Mouse (Mus musculus): ENCODE results near the gene Prnd. TPM values are rescaled to one million over a fixed set of nuclear protein-coding genes. Genes with fewer than 3 reads are reported as not detected.

Gene Prnd
- polyA plus RNA-seq, 1 experiment: 14.4 TPM

DNA sequence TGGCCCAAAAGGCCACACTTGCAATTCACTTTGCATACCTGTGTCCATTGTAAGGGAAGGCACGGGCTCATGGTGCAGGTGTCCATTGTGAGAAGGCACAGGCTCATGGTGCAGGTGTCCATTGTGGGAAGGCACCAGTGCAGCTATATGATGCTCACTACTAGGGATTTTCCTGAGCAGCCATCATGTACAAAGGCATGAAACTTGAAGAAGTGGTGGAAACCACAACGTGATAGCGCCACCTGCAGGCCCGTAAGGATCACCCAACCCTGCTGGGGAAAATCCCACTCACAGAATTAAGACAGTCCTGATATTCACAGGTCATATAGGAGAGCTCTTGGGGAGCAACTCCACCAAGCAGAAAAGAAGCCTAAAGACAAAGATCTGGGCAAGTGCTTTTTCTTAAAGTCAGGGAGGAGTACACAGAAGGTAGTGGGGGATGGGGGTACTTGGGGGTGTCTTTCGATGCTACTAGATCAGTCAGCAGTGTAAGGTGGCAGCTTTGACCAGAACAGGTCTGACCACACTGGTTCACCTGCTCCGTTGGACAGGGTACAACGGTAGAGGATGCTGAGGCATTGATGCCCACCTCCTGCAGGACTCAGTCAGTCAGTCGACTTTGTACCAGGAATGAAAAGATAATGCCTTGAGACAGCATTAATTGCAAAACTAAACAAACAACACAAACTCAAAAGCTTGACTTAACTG is 11.1 kb upstream of the Prnd start:
- no peak for DNase-seq (ENCODE audit: low read depth)

DNA sequence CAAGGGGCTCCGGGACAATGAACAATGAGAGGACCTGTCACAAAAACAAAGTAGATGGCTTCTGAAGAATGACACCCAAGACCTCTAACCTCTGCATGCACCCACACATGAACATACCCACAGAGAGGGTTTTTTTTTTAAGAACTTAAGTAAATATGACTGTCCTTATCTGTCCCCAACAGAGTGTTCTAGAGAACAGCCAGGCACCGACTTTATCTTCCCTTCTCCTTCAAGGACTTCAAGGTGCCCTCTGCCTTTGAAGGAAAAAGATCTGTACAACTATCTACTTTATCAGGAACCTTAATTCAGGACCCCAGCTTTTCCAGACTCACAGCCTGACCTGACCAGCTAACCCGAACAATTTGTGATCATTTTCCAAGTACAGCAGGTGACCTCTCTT is 10.2 kb upstream of the Prnd start:
- DNase-seq (ENCODE audit: low read depth): no peak

DNA sequence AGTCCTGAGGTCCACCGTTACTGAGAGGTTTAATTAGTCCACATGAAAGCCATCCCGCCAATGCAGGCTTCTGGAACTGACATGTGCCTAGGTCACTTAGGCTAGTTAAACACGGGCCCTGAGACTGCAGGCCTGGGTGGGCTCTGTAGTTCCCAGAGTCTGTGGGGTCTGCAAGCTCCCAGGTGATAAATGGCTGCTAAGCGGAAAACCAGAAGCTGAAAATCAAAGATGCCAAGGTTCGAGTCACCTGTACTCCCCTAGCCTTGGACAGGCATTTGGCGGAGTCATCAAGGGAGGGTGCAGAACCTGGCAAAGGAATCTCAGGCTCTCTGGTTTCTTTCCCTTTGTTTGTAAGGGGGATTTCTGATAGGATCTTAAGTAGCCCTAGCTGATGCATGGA is 9.2 kb upstream of the Prnd start:
- DNase-seq (ENCODE audit: low read depth): no peak

DNA sequence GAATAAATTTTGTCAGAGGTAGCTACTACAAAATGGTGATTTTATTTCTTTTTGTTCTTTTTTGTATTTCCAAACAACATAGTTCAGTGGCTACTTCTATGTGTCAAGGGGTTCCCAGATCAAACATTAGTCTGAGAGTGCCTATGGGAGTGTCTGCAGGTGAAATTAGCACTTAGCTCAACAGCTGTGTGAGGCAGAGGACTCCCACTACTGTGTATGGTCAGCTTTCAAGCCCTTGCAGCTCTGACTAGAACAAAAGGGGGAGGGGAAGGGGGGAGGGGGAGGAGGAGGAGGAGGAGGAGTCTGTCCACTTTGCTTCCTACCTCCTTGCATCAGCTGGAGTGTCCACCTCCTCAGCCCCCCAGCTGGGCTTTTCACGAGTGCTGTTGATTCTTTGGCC is 6.3 kb upstream of the Prnd start:
- no peak for DNase-seq (ENCODE audit: low read depth)

DNA sequence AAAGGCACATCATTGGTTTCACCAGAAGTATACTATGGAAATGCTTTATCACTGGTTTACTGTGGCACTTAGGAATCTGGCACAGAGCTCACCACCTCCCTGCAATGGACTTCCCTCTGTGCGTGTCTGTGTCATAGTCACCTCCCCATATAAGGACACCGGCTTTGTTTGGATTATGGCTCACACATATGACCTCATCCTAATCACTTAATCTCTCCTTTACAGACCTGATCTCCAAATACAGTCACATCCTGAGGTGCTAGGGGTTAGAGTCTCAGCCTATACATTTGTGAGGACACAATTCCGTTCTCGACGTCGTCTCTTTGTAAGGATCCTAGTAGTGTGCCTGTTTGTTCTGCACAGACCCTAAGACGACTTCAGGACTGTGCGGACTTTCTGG is 5.4 kb upstream of the Prnd start:
- DNase-seq (ENCODE audit: low read depth): peak; percentile 46

DNA sequence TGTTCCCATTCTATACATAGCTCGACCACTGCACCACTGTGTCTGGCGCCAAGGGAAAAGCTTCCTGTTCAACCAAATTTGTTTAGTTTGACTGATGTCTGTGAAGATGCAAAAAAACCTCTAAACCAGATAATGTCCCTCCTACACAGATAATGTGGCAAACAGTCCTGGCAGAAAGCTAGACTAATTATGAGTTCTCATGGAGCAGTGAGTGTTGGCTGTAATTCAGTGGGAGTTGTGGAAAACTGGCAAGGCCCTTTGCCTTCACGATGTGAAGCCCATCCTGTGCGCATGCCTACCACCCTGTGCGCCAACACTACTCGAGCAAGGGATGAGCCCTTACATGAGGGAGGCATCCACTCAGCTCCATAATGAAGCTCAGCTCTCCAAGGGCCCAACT is 4.9 kb upstream of the Prnd start:
- no peak for DNase-seq (ENCODE audit: low read depth)

DNA sequence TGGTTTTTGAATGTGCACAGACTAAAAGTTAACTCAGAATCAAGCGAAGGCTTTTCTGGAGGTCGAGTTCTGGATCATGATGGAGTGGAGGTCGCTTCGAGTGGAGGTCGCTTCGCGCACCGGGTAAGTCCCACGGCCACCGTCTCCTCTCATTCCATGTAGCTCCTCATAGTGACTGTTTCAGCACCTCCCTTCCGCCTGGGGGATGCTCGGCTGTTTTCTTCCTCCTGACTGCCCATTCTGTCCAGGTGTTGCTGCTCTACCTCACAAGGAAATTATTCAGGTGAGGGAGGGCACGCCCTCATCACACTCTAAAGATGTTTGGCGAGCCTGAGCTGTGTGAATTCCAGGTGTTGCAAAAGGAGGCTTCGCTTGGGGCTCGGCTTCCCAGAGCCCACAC is 4.3 kb upstream of the Prnd start:
- no peak for DNase-seq (ENCODE audit: low read depth)

DNA sequence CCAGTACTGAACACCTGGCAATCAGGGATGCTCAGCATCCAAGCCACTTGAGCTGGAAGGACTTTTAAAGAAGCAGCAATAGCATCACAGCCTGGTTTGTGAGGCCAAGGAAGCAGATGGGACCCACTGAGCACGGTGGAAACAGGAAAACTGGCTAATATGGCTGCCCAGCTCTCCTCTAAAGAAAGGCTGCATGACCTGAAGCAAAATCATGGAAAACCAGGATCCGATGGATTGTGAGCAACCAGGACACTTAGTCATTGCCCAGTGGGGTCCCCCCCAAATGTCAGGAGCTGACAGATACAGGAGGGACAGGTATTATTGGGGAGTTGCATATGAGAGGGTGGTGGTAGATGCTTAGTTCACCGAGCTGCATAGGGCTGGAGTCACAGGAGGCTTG is 2.5 kb upstream of the Prnd start:
- DNase-seq (ENCODE audit: low read depth): no peak

DNA sequence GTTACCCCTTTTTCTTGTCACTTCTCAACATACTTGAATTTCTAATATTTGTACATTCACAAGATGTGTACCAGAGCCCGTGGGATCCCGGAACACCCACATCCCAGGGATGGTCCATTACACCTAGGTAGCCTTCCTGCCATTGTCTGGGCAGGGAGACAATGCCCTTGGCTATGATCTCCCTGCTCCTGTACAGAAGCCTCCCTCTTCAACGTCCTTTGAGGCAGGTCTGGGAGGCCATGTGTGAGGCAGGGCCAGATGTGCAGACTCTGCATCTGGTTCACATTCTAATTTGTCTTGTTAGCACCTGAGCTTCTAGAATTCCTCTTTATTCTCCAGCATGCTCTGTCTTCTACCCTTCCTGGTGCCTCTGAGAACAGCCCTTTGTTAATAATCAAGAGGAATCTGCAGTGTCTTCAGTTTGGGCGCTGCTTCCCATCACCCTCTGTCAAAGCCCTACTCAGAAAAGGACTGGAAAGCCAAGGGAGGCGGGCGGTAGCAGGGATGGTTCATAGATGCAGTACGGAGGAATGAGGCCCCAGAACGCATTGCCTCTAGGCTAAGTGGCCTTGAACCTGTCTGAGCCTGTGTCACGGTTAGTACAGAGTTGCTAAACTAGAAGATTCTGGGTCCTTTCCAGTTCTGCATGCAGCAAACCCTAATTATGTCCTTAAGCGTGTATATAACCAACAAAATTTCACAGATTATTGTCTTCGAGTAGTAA is 1.6 kb upstream of the Prnd start:
- no peak for DNase-seq (ENCODE audit: low read depth)

DNA sequence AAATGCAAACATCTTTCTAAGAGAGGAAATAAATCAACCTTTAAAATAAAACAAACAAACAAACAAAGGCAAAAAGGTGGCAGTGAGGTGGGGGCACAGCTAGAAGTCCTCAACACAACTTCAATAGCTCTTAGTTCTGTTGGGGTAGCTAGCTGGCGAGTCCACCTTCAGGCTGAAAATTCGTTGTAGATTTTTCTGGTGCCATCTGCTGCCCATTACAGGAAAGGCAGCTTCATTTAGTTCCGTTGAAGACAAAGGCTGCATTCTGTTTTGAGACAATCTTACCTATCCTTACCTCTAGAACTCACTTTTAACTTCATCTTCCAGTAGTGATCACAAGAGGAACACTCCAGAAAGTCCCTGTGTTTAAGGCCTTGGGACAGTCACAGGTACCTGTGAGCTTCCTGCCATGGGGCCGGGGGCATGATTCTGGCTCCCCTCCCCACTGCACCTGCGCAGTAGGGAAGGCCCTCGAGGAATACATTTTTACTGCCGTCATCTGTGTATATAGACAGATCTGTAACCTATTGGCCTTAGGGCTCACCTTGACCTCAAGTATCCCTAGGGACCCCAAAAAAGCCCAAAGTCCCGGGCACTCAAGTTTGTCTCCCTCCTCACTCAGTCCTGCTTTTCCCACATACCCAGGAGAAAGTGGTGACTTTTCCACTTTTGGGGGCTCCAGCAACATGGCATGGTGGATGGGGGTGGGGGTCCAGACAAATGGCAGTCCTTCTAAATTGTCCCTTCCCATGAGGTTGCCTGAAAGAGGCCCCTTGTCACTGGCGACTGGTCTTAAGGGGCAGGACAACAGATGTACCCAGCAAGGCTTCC is 679 bp upstream of the Prnd start:
- DNase-seq (ENCODE audit: low read depth): no peak

DNA sequence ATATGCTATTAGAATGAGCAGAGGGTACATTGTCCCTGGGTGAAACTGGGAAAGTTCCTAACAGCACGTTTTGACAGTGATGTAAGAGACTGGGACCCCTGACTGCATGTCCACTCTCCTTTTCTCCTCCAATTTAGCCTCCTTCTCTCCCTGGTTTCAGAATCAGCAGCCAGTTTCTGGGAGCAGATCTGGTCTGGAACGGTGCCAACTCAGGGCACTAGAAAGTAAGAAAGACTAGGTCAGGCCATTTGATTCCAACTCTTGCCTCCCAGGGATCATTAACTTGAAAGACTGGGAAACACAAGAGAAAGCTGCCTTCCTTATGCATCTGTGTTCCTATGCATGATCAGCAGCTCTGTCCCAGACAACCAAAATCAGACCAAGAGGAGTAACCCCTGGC is 1.8 kb downstream of the Prnd start:
- DNase-seq (ENCODE audit: low read depth): no peak

DNA sequence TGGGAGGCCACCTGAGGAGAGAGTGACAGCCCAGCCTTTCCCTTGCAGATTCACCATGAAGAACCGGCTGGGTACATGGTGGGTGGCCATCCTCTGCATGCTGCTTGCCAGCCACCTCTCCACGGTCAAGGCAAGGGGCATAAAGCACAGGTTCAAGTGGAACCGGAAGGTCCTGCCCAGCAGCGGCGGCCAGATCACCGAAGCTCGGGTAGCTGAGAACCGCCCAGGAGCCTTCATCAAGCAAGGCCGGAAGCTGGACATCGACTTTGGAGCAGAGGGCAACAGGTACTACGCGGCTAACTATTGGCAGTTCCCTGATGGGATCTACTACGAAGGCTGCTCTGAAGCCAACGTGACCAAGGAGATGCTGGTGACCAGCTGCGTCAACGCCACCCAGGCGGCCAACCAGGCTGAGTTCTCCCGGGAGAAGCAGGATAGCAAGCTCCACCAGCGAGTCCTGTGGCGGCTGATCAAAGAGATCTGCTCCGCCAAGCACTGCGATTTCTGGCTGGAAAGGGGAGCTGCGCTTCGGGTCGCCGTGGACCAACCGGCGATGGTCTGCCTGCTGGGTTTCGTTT is 2.4 kb downstream of the Prnd start:
- no peak for DNase-seq (ENCODE audit: low read depth)

DNA sequence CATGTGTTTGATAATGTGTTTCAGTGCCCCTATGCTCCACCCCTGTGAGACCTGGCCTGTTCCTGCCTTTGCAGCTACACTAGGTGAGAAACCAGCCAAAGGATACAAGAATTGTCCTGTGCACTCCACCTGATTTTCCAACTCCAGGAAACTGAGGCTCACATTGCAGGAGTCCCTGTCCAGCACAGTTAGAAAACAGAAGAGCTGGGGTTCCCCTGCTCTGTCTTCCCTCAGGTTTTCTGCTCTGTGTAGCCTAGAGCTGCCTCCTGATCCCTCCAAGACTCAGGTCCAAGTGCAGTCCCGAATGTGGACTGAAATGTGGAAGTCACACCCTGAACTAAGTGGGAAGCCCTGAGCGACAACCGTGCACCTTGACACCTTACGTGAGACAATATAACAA is 3.0 kb downstream of the Prnd start:
- no peak for DNase-seq (ENCODE audit: low read depth)

DNA sequence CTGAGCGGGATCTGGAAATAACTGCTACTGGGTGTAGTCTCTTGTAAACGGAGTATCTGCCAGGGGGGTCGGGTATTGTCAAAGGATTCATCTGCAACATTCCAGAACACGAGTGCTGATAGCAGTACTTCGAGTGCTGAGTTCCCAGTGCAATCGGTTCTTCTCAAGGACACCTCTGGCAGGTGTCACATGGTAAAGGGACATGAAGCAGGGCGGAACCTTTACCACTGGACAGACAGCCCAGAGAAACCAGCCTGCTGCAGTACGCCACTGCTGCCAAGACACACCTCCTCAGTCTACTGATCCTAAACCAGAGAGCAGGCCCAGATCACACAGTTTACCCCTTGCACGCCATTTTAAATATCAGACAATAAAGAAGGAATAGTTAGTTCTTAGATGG is 4.2 kb downstream of the Prnd start:
- DNase-seq (ENCODE audit: low read depth): no peak

DNA sequence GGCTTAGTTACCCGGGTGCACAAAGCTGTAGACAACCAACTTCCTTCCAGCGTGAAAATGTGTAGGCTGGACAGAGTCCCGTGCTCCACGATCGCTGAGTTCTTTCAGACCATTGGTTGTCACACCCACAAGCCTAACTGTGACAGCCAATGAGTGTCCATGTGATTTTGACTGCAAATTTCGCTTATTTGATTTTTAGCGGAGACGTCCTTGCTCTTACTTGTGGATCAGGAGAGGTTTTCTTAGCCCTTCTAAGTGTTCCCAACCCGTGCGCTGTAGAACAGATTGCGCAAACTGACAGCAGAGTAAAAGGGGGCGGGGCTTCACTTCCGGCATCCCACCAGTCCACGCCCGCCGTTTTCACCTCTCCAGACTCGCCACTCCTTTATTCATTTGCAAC is 4.6 kb downstream of the Prnd start:
- no peak for DNase-seq (ENCODE audit: low read depth)

DNA sequence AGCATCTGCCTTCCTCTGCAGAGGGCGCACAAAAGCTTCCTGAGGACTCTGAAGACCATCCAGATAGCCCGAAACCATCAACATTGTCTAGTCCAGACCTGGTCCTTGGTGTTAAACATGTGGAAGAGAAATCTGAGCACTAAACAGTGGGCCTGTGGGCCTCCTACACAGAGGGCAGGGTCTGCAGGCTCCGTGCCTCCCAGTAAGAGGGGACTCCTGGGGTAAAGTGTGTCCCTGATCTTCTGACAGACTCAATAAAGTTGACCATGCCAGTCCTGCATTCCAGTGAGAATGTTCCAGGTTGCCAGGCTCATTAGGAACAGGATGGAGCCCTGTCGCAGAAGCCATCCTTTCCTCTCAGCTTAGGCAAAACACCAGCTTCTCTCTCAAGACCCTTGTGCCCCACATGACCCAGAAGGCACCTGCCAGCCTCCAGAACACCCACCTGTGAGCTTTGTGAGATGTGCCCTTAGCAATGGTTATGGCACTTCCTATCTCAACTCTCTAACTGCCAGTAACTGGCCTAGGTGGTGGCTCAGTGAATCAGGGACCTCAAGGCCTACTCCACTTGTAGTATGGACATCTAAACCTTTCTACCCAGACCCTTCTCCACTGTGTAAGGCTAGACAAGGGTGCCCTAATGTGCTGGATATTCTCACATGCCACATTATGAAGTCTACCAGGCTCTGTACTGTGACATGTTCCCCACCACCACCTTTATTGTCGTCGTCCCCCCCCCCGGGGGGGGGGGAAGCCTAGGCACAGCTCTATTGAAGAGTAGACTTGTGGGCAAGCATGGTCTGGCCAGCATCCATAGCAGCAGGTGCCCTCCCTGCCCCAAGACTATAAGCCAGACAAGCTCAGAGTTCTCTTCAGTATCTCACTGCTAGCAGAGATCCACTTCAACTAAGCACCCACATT is 5.9 kb downstream of the Prnd start:
- no peak for DNase-seq (ENCODE audit: low read depth)

DNA sequence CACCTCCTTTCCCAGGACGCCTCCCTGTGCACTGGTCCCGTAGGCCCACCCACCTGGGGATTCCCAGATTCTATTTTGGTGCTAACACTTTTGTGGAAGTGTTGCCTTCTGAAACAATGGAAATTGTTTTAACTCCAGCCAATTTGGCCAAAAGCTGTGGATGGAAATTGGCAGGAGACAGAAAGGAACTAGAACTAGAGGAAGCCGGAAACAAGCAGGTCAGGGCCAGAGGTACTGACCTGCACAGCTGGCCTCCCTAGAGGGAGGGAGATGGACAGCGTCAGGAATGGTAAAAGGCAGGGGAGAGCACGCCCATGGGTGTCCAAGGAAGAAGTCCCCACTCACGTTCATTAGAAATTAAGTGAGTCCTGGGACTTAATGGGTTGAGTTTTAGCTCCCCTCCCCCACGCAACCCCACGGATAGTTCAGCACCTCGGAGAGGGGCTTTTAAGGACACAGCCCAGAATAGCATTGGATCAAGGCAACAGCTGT is 7.1 kb downstream of the Prnd start:
- no peak for DNase-seq (ENCODE audit: low read depth)

DNA sequence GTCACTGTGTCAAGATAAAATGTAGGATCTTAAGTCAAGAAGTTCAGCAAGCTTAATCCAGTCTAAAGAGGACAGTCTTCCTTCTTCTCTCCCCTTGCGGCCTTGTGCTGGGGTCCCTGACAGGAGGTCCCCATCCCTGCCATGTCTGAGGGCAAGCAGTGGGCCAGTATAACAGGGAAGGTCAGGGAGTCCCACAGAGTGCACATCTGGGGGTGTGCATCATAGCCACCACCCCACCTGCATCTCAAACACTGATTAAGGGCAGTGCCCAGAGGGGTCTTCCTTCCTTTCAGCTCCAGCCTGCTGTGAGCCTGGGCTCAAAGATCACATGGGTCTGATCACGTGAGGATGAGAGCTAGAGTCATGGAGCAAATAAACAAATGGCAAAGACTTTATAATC is 11.0 kb downstream of the Prnd start:
- no peak for DNase-seq (ENCODE audit: low read depth)

DNA sequence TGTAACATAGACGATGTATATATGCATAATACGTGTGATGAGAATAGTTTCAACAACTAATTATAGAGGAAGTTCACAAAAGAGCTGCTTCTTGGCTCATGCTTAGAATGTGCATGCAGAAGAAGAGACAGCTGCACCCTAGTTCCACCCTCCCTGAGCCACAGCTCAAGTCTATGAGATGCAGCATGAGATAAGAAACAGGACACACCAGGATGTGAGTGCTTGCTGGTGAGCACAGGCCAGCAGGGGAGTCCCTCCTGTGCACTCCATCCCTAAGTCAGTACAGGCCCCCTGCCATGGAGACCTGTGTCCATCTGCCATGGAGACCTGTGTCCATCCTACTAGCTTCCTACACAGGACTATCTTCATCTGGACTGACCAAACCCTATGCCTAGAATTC is 19.9 kb downstream of the Prnd start:
- DNase-seq (ENCODE audit: low read depth): no peak

DNA sequence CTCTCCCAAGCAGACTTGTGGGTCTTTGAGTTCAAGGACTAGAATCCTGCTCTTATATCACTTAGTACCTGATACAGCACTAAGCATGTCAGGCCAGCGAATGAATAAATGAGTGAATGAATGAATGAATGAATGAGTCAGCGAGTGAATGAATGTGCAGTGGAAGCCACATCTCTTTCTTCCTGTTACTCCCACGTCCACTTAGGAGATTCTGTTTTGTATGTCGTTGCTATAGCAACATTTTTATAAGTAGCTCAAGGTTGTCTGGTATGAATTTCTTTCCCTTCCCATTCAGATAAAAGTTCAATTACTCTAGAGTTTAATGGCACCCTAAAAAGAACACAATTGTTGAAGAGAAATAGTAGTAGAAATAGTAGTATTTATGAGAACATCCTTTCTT is 20.4 kb downstream of the Prnd start:
- DNase-seq (ENCODE audit: low read depth): no peak

DNA sequence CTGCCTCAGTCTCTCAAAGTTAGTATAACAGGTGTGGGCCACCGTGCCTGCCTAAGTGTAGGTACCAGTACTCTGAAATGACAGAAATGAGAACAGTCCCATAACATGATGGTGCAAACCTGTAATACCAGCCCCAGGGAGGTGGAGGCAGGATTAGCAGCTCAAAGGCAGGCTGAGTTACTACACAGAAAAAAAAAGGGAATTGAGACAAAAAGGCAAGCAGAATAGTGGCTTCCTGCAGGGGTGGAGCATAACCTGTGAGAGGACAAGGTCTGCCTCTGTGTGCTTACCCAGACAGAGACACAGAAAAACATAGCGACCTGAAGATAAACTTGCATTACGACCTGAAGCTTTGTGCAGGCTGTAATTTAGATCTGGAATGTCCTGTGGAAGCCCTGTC is 26.0 kb downstream of the Prnd start:
- no peak for DNase-seq (ENCODE audit: low read depth)

Measured in gonadal fat pad, adult 2 months (tissue).